Mouse (Mus musculus): ENCODE data around the gene Usp32.

Gene Usp32

GRCm38 (mm10) chr11:84978113-84978512, 161.8 kb downstream of the Usp32 start:
- DNase-seq (ENCODE audit: low spot score), result no peak

- DNase-seq (ENCODE audit: low spot score), result no peak
Measured at GRCm38 (mm10) chr11:84977385-84977952, 162.5 kb downstream of the Usp32 start.

DNA sequence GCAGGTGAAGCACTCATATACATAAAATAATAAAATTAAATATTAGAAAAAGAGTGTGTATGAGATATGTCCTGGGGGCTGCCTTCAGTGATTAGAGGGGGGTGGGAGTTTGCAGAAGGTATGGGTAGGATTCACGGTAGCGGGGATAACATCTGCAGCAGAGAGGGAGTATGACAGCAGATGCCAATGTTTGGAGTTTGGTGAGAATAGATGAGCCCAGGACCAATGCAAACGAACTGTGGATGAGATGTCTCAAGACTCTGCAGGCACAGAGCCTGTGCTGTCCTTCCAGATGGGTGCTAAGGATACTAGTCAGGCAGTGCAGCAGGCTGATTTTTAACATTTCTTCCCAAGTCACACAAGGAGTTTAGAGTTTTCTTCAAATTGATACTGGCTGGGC, 163.3 kb downstream of the Usp32 start:
- DNase-seq (ENCODE audit: low spot score), result no peak

DNA sequence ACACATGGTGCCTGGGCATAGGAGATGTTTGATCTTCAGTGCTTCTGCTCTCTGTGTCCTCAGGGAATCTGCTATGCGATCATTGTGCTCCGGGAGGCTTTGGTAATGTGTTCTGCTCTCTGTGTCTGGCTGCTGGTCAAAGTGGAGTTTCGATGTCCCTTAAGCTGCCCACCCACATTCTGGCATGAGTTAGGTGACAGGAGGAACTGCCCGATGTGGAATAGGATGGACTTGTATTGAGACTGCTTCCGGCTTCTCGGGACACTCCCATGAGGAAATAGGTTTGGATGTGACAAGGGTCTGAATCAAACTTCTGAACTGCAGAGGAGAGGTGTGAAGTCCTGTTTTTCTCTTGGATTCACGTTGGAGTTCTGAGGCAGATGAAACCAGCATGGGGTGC, 165.4 kb downstream of the Usp32 start:
- DNase-seq (ENCODE audit: low spot score), result no peak

GRCm38 (mm10) chr11:84973661-84974060, 166.3 kb downstream of the Usp32 start:
- DNase-seq (ENCODE audit: low spot score), result no peak

DNA sequence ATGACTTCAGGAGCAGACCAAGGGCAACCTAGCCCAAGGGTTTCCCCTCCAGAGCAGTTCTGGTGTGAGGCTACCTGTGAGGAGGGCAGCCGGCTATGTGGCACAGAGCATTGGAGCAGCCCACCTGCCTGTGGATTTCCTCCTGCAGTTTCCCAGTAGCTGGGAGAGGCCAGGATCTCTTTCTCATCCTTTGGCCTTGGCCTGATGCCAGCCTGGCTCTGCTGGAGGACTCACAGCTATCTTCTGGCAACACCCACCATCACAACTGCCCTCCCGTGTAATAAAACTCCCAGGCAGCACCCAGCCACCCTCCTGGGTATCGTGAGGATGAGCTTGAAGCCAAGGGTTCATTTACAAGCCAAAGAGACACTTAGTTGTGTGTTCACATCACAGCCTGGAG, 167.9 kb downstream of the Usp32 start:
- no peak for DNase-seq (ENCODE audit: low spot score)

- DNase-seq (ENCODE audit: low spot score), result no peak
Measured at GRCm38 (mm10) chr11:84968775-84969174, 171.2 kb downstream of the Usp32 start.

GRCm38 (mm10) chr11:84968309-84968708, 171.7 kb downstream of the Usp32 start:
- DNase-seq (ENCODE audit: low spot score), result no peak

GRCm38 (mm10) chr11:84967113-84967512, 172.8 kb downstream of the Usp32 start:
- DNase-seq (ENCODE audit: low spot score), result no peak

- no peak for DNase-seq (ENCODE audit: low spot score)
Measured at GRCm38 (mm10) chr11:84966696-84967095, 173.3 kb downstream of the Usp32 start.

DNA sequence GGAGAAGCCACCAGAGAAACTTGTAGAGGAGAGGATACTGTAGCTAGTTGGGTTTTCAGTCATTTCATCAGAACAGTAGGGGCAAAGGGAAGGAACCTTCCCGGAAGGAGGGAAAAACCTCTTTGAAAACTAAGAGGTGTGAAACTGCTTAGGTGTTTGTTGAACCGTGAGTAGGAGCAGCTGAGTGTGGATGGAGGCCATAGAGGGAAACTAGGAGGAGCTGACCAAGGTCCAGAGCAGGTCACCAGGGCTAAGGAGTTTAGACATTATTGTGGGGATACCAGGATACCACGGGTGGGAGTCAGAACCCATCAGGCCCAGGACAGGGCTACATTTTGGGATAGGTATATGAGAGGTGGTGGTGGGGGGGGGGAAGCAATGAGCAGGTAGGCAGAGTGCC, 176.4 kb downstream of the Usp32 start:
- no peak for DNase-seq (ENCODE audit: low spot score)

DNA sequence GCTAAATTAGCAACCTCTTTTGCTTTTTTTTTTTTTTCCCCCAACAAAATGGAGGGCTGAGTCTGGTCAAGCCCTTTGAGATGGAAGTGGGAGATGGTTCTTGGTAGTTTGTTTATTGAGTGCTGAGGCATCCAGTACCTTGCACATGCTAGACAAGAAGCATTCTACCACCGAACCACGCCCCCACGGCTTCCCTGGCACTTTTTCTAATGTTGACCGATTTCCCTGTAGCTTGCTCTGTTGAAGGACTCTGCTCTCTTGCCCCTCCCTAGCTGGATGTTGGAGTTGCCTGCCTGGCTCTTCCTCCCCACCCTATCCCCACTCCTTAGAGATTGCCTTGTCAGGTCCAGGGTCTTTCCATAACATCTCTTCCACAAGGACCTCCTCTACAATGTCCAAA, 177.4 kb downstream of the Usp32 start:
- DNase-seq (ENCODE audit: low spot score), result no peak

DNA sequence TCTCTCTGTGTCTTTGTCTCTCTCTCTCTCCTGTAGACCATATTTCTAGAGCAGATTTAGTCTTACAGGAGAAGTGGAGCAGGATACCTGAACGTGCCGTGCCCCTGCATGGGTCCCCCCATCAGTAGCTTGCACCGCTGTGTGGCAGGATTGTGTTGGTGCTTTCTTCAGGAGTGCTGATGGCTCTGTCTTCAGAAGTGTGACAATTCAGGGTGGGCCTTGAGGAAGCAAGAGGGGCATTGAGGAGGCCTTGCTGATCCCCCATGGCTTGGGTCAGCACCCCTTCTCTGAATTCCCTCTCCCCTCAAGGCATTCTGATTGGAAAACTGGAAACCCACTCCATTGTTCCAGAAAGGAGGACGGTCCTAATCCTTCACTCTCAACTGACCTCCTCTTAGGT, 178.4 kb downstream of the Usp32 start:
- DNase-seq (ENCODE audit: low spot score), result no peak

DNA sequence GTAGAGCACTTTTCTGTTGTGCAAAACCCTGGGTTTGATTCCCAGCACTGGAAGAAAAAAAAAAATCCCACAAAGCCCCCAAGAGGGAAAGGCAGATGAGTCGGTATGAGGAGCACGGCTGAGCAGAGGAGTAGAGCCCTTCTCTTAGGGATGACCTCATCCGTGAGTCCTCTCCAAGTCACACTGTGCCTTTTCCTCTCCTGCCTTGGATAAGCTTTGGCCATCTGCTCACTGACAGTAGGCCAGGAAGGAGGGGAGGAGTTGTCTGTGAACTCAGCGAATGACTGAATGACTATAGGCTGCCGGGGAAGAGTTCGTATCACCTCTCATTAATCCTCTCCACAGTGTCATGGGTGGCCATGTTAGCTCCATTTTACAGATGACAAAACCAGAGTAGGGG, 179.2 kb downstream of the Usp32 start:
- no peak for DNase-seq (ENCODE audit: low spot score)

GRCm38 (mm10) chr11:84960291-84960690, 179.7 kb downstream of the Usp32 start:
- DNase-seq (ENCODE audit: low spot score), result no peak

DNA sequence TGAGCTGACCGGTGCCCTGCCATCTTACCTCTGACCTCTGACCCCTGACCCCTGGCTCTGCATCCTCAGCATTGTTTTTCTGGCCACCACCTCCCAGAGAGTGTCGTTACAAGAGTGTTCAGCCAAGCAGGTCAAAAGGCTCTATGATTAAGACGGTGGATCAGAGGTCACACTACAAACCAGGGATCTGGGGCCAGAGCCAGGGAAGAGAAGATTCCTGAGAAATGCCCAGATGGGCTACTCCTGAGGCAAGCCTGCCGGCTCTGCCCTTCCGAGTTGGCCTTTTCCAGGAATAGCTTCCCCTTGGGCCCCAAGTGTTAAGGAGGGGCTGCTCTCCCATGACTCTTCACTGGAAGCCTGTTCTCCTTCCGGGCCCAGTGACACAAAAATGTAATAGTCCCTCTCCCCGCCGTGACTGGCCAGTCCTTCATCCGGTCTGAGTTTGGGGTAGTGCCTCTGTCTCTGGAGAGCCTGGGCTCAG, 180.2 kb downstream of the Usp32 start:
- DNase-seq (ENCODE audit: low spot score), result no peak

GRCm38 (mm10) chr11:84959181-84959580, 180.8 kb downstream of the Usp32 start:
- DNase-seq (ENCODE audit: low spot score), result no peak

DNA sequence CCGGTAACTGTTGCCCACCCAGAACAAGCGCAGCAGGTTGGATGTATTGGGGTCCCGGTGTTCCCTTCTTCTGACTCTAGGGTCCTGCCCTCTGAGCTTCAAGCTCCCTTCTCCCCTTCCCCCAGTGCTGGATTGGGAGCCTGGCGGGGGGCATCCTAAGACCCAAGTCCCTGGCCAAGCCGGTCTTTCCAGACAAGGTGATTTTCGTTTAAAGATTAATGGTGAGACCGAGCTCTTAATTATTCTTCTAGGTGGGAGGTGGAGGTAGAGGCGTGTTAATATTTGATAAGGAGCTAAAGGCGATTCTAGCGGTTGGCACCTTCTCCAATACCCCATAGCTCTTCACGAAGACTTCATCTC, 181.7 kb downstream of the Usp32 start:
- DNase-seq (ENCODE audit: low spot score), result no peak

- DNase-seq (ENCODE audit: low spot score), result no peak
Measured at GRCm38 (mm10) chr11:84957591-84958270, 182.2 kb downstream of the Usp32 start, which contains the start of gene Car4. TSS of gene Car4 (plus strand) at chr11:84957786.

DNA sequence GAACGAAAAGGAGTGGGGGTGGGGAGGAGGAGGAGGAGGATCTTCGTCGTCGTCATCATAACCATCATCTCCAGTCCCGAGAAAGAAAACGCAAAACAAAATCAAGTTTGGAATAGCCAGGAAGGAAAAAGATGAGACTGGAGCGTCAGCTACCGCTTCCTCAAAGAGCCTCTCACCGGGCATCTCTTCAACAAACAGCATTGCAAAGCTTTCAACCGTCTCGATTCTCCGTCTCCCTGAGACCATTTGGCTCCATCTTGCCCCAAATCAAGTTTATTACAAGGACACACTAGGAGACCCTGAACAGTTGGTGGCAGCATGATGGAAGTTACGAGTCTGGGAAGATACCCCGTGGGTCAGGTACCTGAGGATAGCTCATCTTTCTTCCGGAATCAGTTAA, 182.8 kb downstream of the Usp32 start:
- no peak for DNase-seq (ENCODE audit: low spot score)

- DNase-seq (ENCODE audit: low spot score), result no peak
Measured at GRCm38 (mm10) chr11:84956400-84956799, 183.6 kb downstream of the Usp32 start.

GRCm38 (mm10) chr11:84952611-84953010, 187.3 kb downstream of the Usp32 start:
- no peak for DNase-seq (ENCODE audit: low spot score)

GRCm38 (mm10) chr11:84948526-84948925, 191.4 kb downstream of the Usp32 start:
- no peak for DNase-seq (ENCODE audit: low spot score)

DNA sequence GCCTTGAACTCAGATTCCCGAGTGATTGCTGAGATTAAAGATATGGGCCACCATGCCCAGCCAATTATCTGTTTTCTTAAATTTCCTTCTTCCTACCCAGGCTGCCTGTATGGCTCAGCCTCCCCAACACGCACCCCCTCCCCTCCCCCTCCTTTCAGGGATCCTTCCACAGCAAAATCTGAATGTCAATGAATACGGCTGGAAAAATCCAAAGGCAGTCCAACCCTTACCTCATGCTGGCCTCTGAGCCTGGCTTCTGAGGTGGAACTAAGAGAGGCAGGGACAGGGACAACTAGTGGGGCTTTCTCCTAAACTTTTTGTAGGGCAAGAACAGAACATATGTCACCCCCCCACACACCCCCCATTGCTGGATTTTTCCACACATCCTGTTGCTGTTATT, 191.8 kb downstream of the Usp32 start:
- no peak for DNase-seq (ENCODE audit: low spot score)

All from urinary bladder, postnatal 10 days (tissue).